Mouse (Mus musculus) frontal cortex, adult 2 months (tissue): ENCODE results near the gene Psmd5. TPM values are rescaled to one million over a fixed set of nuclear protein-coding genes. Genes with fewer than 3 reads are reported as not detected.
"Not testable (repeated sequence)": the region's sequence is repeated elsewhere in the genome, so short reads cannot be mapped to it uniquely, and the experiment has no call there.

ENCODE experiments used
- DNase-seq, 2 experiments: peaks; one replicate each; pipeline ENCODE4 v3.0.0; 2022; ENCODE audit warnings: low spot score in 1 of 2; ENCODE audit errors: extremely low spot score in 1 of 2
- polyA plus RNA-seq: library from polyadenylated mRNA; depleted of rRNA; stranded (reverse); fragments of >200 nt; gene quantifications from 2 replicates; pipeline ENCODE4 v1.2.3, GENCODE M21; 2012

Gene Psmd5
- polyA plus RNA-seq, 1 experiment: 44.2 TPM

DNA sequence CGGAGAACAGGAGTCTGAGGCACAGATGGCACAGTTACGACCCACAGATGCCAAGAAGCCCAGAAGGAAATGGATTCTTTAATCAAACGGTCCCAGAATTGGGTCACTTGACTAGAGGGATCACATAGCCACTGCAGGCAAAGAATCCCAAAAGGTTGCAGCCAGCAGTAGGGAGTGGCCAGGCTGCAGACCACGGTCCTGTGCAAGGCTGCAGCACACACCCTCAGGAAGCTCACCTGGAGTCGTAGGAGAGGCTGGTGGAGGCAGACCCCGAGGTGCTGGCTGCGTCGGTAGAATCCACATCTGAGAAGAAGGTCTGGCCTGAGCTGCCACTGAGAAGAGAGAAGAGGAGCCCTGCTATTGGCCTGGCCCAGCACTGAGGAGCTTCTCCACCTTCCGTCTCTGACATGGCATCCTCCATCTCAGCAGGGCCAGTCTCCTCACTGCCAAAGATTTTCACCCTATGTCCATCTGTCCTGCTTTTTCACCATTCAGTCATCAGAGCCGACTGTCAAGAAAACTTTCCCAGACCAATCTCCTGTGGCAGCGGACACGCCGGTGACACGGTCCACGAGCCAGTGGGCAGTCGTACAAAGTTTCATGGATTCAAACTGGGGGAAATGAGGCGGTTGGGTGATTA is 22.2 kb upstream of the Psmd5 start:
- no peak for DNase-seq

GRCm38 (mm10) chr2:34895503-34896113 is 20.8 kb upstream of the Psmd5 start:
- no peak for DNase-seq

DNA sequence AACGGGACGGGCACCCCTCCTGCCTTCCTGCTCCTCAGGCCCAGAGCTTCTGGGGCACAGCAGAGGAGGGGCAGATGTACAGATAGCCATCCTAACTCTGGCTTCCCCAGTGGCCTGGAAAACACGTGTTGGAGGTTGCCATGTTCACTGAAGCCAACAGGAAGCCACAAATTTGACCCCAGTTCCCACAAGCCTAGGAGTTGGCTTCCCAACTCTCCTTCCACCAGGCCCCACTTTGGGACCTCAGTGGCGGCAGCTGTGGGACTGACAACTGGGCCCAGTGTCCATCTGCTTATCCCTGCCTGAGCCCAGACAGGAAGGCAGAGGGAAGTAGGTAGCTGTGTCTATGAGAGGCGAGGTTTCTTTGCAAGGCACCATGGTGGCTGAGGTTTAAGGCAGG is 19.2 kb upstream of the Psmd5 start:
- DNase-seq: no peak

DNA sequence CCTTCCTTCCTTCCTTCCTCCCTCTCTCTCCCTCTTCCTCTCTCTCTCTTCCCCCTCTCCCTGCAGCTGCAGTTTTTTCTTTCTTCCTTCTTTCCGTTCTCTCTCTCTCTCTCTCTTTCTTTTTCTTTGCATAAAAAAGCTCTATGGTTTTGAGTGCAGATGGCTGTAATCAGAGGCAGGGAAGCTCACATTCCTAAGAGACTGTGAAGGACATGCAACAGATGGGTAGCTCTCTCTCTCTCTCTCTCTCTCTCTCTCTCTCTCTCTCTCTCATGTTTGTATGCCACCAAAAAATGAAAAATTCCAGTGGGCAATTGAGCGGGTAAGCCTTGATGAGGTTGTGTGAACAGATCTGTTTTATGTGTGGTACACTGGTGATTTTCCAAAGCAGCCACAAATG is 9.4 kb upstream of the Psmd5 start:
- no peak for DNase-seq

DNA sequence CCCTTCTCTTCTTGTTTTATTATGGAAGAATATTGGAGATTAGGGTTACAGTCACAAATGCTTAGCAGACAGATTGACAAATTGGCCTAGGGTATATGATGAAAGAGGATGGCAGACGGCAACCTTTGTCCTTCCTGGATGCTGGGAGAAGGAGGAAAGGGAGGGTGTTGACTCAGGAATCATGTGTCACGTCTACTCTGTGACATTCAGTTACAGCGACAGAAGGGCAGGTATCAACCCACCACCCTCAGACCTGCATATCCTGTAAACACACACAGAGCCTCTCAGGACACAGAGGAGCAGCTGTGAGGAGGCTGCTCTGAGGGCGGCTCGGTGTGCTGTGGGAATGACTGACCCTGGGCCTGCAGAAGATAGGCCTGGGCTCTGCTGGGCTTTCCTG is 8.4 kb upstream of the Psmd5 start:
- no peak for DNase-seq

DNA sequence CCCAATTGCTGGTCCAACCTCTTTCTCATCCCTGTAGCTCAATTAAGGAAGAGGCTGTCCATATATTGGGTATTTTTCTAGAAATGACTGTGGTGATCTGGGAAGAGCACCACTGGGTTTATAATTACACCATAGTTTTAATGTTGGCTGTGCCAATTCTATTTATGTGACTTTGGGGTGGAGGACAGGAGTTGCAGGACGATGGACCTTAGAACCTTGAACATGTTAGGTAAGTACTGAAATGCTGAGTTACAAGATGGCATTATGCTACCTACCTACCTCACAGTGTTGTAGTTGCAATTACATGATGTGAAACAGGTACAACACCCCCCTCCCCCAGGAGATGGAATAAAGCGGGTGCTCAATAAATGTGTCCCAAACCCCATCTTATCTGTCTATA is 8.0 kb upstream of the Psmd5 start:
- no peak for DNase-seq

DNA sequence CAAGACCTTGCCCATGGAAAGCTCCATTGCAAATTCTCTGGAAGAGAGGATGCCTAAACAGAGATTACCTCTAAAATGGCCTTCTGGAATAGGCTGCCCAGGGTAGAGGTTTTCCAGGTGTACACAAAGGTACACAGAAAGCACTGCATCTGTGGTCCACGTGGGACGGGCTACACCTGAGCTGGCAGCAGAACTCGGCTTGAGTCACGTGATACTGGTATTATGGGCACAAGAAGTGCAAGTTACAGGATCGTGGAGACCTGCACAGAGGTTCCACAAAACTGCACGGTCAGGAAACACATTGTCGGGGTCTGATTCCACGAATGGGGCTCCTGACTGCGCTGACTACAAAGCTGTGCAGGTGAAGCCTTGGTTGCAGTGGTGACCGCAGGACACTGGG is 5.3 kb upstream of the Psmd5 start:
- DNase-seq: no peak

DNA sequence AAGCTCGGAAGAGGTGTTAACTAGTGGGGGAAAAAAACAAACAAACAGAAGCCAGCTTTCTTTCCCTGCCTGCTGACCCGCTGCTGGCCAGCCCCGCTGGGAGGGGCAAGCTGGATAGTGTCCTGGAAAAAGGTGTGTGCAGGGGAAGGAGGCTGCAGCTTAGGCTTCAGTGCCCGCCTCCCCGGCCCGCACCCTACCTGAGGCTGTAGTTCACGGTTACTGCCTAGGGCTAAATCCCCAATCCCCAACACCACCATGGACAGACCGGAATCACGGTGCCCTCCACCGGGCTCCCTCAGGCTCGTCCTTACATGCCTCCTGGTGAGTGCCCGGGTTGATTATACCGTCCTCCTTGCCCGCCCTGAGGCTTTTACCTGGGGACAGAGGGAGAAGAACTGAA is 497 bp downstream of the Psmd5 start, which contains the start of gene Cutal:
Gene Cutal (plus strand): TSS at position 126 of the 400 bp plus-strand sequence.
- DNase-seq: no peak

- peak; percentile 89 to 95 for DNase-seq
These were observed 4.0 kb downstream of the Psmd5 start for GRCm38 (mm10) chr2:34870520-34871474.

- DNase-seq: peak in 1 of 2 experiments; percentile 11
These were observed 5.1 kb downstream of the Psmd5 start for GRCm38 (mm10) chr2:34869680-34870079.

DNA sequence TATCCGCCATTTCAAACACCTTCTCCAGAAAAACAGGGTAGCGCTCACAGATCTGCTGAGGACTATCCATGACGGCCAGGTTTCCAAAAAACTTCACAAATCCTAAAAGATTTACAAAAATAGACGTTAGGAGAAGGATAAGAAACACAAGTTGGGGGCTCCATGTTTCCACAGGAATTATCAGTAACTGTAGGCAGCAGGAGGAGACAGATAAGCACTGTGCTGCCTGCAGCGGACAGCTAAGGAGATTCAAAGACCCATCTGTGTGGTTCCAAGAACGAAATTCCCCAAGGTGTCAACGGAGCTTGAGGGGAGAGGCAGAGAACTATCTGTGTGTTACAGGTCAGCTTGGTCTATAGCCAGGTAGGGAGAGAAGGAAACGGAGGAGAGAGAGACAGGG is 17.0 kb downstream of the Psmd5 start:
- no peak for DNase-seq

- no peak for DNase-seq
These were observed 19.5 kb downstream of the Psmd5 start for GRCm38 (mm10) chr2:34855265-34855664.

- no peak for DNase-seq
These were observed 27.1 kb downstream of the Psmd5 start for GRCm38 (mm10) chr2:34847702-34848101.

GRCm38 (mm10) chr2:34843211-34843939 is 31.4 kb downstream of the Psmd5 start:
- peak in 1 of 2 experiments; percentile 33 for DNase-seq

DNA sequence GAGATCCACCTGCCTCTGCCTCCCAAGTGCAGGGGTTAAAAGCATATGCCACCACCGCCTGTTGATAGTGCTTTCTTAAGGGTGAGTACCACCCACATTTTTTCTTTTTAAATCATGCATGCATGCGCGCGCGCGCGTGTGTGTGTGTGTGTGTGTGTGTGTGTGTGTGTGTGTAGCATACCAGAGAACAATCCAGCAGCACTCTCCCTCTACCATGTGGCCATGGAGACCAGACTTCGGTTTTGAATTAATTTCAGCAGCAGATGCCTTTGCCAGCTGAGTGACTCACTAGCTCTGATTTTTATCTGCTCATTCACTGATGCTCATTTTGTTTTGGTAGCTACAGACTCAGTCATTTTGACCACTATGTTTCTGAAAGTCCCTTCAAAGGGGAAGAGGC is 33.1 kb downstream of the Psmd5 start:
- peak; percentile 43 to 69 for DNase-seq

GRCm38 (mm10) chr2:34840143-34840542 is 34.6 kb downstream of the Psmd5 start:
- DNase-seq: not testable (repeated sequence)

DNA sequence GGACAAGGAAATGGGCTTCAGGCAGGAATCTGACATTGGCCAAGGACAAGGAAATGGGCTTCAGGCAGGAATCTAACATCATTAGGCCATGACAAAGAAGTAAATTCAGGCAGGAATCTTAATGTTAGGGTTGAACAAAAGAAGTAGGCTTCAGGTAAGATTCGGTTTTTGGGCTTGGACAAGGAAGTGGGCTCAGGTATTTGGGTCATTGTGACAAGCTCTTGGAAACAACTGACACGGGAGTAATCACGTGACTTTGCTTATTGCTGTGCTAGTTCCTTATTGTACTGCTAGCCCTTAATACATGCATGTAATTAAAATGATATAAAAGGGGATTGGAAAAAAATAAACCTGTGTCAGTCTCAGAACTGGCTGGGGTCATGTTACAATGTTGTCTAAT is 39.1 kb downstream of the Psmd5 start:
- no peak for DNase-seq

DNA sequence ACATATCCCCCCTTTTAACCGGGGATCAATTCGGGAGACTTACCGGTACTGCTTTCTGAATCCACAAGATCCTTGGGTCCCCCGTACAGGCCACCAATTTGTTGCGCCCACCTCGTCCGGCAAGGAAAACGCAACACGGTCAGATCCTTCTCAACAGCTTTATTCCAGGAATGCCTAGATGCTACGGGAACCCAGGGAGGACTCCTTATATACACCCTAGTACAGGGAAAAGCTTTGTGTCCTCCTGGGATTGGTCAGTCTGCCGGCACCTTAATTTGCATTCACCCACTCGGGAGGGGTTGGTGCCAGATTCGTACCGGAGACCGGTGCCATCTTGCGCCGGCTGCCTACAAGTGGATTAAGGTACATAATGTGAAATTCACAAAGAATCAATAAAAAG is 41.1 kb downstream of the Psmd5 start:
- no peak for DNase-seq

DNA sequence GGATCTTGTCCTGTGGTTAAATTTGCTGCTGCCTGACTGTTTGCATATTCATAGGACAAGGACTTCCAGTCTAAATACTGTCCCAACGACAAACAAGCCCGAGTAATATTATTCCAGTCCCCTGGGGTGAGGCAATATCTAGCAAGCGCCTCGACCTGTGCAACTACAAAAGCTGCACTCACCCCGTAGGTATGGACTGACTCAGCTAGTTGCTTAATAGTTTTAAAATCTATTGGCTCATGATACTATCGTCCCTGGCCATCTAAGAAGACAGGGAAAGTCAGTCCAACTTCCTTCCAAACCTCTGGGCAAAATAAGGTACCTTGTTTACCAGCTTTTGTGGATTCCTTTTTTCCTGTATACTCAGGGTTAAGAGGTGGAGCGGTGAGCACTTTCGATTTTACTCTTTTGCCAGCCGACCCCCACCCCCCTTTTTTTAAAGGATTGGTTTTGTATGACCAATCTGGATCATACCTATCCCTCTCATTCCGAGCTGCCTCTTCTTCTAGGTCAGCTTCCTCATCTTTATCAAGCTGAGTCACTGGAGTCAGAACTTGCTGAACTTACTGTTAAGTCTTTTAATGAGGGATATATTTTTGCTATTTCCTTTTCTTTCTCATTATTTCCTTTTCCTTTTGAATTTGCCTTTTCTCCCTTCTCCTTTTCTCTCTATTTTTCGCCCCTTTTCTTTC is 41.9 kb downstream of the Psmd5 start, which contains the start of gene Gm34653:
Gene Gm34653 (plus strand): TSS at position 242 of the 692 bp plus-strand sequence.
- DNase-seq: not testable (repeated sequence)

DNA sequence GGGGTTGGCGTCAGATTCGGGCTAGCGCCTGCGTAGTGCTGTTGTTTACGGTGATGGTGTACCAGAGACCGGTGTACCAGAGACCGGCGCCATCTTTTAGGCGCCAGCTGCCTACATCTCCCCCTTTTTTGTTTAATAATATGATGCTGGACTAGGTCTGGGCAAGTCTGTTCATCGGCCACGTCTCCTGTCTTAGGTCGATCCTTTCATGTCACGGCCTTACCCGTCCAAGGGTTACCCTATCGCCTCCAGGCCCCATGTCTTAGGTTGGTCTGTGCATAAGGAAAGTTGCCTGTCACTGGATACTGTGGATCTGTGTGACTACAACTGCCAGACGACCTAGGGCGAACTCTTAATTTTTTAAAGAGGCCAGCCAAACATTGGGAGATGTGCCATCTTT is 44.7 kb downstream of the Psmd5 start:
- DNase-seq: not testable (repeated sequence)
